Mouse (Mus musculus) erythroblast, embryonic 14.5 days (primary cell): ENCODE data around the gene Sclt1. TPM values are rescaled to one million over a fixed set of nuclear protein-coding genes. Genes with fewer than 3 reads are reported as not detected.

Experiments used
- H3K27me3 ChIP-seq: 2 replicates; pipeline ENCODE4 v1.6.1; 2012; ENCODE audit warnings: inconsistent platforms; ENCODE audit not compliant: control insufficient read depth
- H3K36me3 ChIP-seq: 2 replicates; pipeline ENCODE4 v1.6.1; 2012; ENCODE audit warnings: mild to moderate bottlenecking, inconsistent platforms; ENCODE audit not compliant: control insufficient read depth
- H3K4me1 ChIP-seq: 2 replicates; pipeline ENCODE4 v1.6.1; 2012; ENCODE audit warnings: inconsistent platforms; ENCODE audit not compliant: control insufficient read depth
- H3K4me3 ChIP-seq: replicated peaks from 2 replicates; pipeline ENCODE3; 2012; ENCODE audit warnings: moderate library complexity, mild to moderate bottlenecking, inconsistent platforms
- H3K9me3 ChIP-seq: 2 replicates; pipeline ENCODE4 v1.6.1; 2012; ENCODE audit warnings: low read length, inconsistent platforms, mixed read lengths; ENCODE audit not compliant: control insufficient read depth
- GATA1 ChIP-seq: IDR thresholded peaks from 2 replicates; pipeline ENCODE4 v1.6.1; 2012; ENCODE audit warnings: low read length, inconsistent platforms, mixed read lengths
- TAL1 ChIP-seq: IDR thresholded peaks from 3 replicates; pipeline ENCODE4 v1.6.1; 2012; ENCODE audit warnings: low read length, inconsistent platforms, mixed read lengths
- polyA plus RNA-seq: library from polyadenylated mRNA; stranded (reverse); fragments of >175 nt; gene quantifications from 2 replicates; pipeline ENCODE4 v1.2.3, GENCODE M21; 2012

Gene Sclt1
- polyA plus RNA-seq, 1 experiment = 0.47 TPM

- Histone ChIP-seq H3K4me1 (peaks cover 13% of the 10 kb centered on the region), H3K36me3 (peaks cover 90% of the 10 kb centered on the region), H3K9me3 (no peaks in the 10 kb centered on the region), H3K4me3 (no peak overlapping the region), H3K27me3 (no peaks in the 10 kb centered on the region)
- TF ChIP-seq TAL1 = no peak
- no peak for TF ChIP-seq GATA1
Observed at GRCm38 (mm10) chr3:41589988-41590387, 152.3 kb downstream of the Sclt1 start.

GRCm38 (mm10) chr3:41589246-41589914, 152.9 kb downstream of the Sclt1 start:
- H3K36me3 ChIP-seq = peaks cover 88% of the 10 kb centered on the region
- no peaks in the 10 kb centered on the region for H3K27me3 ChIP-seq
- H3K4me3 ChIP-seq = no peak overlapping the region
- peaks cover 13% of the 10 kb centered on the region for H3K4me1 ChIP-seq
- TF ChIP-seq GATA1 (no peak), TAL1 (no peak)
- no peaks in the 10 kb centered on the region for H3K9me3 ChIP-seq

GRCm38 (mm10) chr3:41588495-41588894, 153.8 kb downstream of the Sclt1 start:
- Histone ChIP-seq H3K4me1 (peaks cover 13% of the 10 kb centered on the region), H3K9me3 (no peaks in the 10 kb centered on the region), H3K4me3 (no peak overlapping the region), H3K27me3 (no peaks in the 10 kb centered on the region), H3K36me3 (peaks cover 88% of the 10 kb centered on the region)
- TF ChIP-seq GATA1 = no peak
- TF ChIP-seq TAL1 = no peak

- H3K9me3 ChIP-seq = no peaks in the 10 kb centered on the region
- H3K4me3 ChIP-seq = no peak overlapping the region
- TF ChIP-seq GATA1 (no peak), TAL1 (no peak)
- H3K36me3 ChIP-seq = peaks cover 87% of the 10 kb centered on the region
- peaks cover 14% of the 10 kb centered on the region for H3K4me1 ChIP-seq
- H3K27me3 ChIP-seq = no peaks in the 10 kb centered on the region
Observed at GRCm38 (mm10) chr3:41587588-41587987, 154.7 kb downstream of the Sclt1 start.

- peaks cover 14% of the 10 kb centered on the region for H3K4me1 ChIP-seq
Observed at GRCm38 (mm10) chr3:41586917-41587316, 155.4 kb downstream of the Sclt1 start.

GRCm38 (mm10) chr3:41586330-41586729, 156.0 kb downstream of the Sclt1 start:
- Histone ChIP-seq H3K4me1 (peaks cover 14% of the 10 kb centered on the region), H3K9me3 (no peaks in the 10 kb centered on the region), H3K4me3 (no peak overlapping the region), H3K36me3 (peaks cover 87% of the 10 kb centered on the region), H3K27me3 (no peaks in the 10 kb centered on the region)
- TF ChIP-seq GATA1 = no peak
- TF ChIP-seq TAL1 = no peak

More at GRCm38 (mm10) chr3:41586917-41587316, 155.4 kb downstream of the Sclt1 start:
- no peak overlapping the region for H3K4me3 ChIP-seq
- H3K27me3 ChIP-seq = no peaks in the 10 kb centered on the region
- H3K36me3 ChIP-seq = peaks cover 87% of the 10 kb centered on the region
- TF ChIP-seq TAL1 = no peak
- TF ChIP-seq GATA1 = no peak
- H3K9me3 ChIP-seq = no peaks in the 10 kb centered on the region

- H3K4me3 ChIP-seq = no peak overlapping the region
- H3K27me3 ChIP-seq = no peaks in the 10 kb centered on the region
- H3K4me1 ChIP-seq = peaks cover 15% of the 10 kb centered on the region
- TF ChIP-seq TAL1 (no peak), GATA1 (no peak)
- no peaks in the 10 kb centered on the region for H3K9me3 ChIP-seq
- peaks cover 87% of the 10 kb centered on the region for H3K36me3 ChIP-seq
Observed at GRCm38 (mm10) chr3:41585548-41585947, 156.8 kb downstream of the Sclt1 start.

- Histone ChIP-seq H3K27me3 (no peaks in the 10 kb centered on the region), H3K4me1 (peaks cover 17% of the 10 kb centered on the region), H3K9me3 (no peaks in the 10 kb centered on the region), H3K4me3 (no peak overlapping the region), H3K36me3 (peaks cover 73% of the 10 kb centered on the region)
- TF ChIP-seq TAL1 (no peak), GATA1 (no peak)
Observed at GRCm38 (mm10) chr3:41583621-41584020, 158.7 kb downstream of the Sclt1 start.

GRCm38 (mm10) chr3:41583092-41583491, 159.2 kb downstream of the Sclt1 start:
- peaks cover 19% of the 10 kb centered on the region for H3K4me1 ChIP-seq
- no peaks in the 10 kb centered on the region for H3K9me3 ChIP-seq
- H3K4me3 ChIP-seq = no peak overlapping the region

GRCm38 (mm10) chr3:41582256-41582655, 160.1 kb downstream of the Sclt1 start:
- Histone ChIP-seq H3K36me3 (peaks cover 62% of the 10 kb centered on the region), H3K4me3 (no peak overlapping the region), H3K4me1 (peaks cover 17% of the 10 kb centered on the region), H3K27me3 (no peaks in the 10 kb centered on the region), H3K9me3 (no peaks in the 10 kb centered on the region)
- TF ChIP-seq GATA1 (no peak), TAL1 (no peak)

More at GRCm38 (mm10) chr3:41583092-41583491, 159.2 kb downstream of the Sclt1 start:
- peaks cover 70% of the 10 kb centered on the region for H3K36me3 ChIP-seq
- TF ChIP-seq GATA1 (no peak), TAL1 (no peak)
- no peaks in the 10 kb centered on the region for H3K27me3 ChIP-seq
